Mouse (Mus musculus): ENCODE results near the gene Etv4.

Etv4 gene

GRCm38 (mm10) chr11:101785143-101785851 lies at the start of gene Etv4:
Gene Etv4 (minus strand): TSS chr11:101785371.
- peak; percentile 66 to 82 for DNase-seq (ENCODE audit: low spot score in 2 of 2)

DNA sequence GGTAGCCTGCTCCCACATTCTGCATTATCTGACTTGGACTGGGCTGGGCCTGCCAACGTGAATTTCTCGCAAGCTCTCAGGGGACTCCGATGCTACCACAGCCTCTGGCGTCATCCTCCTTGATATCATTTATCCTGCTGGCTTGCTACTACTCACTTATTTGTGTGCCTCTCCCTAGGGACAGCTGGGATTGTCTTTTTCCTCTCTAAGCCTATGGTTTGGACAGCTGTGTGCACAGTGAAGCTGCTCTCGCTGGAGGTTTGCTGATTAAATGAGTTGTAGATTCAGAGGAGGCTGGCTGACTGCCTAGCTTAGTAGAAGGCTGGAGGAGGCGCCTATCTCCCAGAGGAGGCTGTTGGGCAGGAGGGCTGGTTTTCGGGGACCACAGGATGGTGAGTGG lies 46.8 kb upstream of the Etv4 start:
- DNase-seq (ENCODE audit: low spot score in 2 of 2), result no peak

GRCm38 (mm10) chr11:101830616-101831015 lies 45.4 kb upstream of the Etv4 start:
- DNase-seq (ENCODE audit: low spot score in 2 of 2), result no peak

DNA sequence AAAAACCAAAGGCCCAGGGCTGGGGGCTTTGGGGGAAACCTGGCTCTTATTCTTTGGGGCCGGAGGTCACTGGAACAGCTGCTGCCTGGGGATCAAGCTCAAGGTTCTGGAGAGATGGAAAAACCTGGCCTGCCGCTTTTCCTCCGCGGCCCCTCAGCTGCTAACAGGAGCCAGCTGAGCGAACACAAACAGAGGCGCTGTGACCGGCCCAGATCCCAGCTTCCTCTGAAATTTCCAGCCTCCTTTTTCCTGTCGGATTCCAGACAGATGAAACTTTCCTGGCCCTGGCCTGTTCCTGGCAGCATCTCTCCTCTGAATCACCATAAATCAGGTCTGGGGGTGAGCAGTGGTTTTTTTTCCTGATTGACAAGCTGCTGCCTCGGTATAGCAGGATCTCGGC lies 44.9 kb upstream of the Etv4 start:
- DNase-seq (ENCODE audit: low spot score in 2 of 2), result no peak

GRCm38 (mm10) chr11:101828718-101829117 lies 43.5 kb upstream of the Etv4 start:
- no peak for DNase-seq (ENCODE audit: low spot score in 2 of 2)

DNA sequence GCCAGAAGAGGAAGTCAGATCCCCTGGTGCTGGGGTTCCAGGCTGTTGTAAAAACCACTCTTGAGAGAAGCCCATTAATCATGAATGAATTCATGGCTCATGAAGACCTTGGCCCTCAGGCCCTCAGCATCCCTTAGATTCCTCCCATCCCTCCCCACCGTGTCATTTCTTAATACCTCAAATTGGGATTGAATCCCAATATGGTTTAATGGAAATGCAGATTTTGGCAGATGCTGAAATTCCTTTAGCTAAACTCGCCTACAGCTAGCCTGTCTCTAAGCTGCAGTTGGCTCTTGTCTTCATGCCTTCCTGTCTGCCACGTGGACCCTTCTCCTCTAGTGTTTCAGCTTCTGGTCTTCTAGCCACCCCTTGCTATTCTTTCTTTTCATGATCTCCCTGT lies 38.0 kb upstream of the Etv4 start:
- no peak for DNase-seq (ENCODE audit: low spot score in 2 of 2)

GRCm38 (mm10) chr11:101820899-101821298 lies 35.7 kb upstream of the Etv4 start:
- DNase-seq (ENCODE audit: low spot score in 2 of 2), result no peak

GRCm38 (mm10) chr11:101819853-101820252 lies 34.7 kb upstream of the Etv4 start:
- no peak for DNase-seq (ENCODE audit: low spot score in 2 of 2)

- DNase-seq (ENCODE audit: low spot score in 2 of 2), result no peak
Measured at GRCm38 (mm10) chr11:101815103-101816085, 30.2 kb upstream of the Etv4 start.

DNA sequence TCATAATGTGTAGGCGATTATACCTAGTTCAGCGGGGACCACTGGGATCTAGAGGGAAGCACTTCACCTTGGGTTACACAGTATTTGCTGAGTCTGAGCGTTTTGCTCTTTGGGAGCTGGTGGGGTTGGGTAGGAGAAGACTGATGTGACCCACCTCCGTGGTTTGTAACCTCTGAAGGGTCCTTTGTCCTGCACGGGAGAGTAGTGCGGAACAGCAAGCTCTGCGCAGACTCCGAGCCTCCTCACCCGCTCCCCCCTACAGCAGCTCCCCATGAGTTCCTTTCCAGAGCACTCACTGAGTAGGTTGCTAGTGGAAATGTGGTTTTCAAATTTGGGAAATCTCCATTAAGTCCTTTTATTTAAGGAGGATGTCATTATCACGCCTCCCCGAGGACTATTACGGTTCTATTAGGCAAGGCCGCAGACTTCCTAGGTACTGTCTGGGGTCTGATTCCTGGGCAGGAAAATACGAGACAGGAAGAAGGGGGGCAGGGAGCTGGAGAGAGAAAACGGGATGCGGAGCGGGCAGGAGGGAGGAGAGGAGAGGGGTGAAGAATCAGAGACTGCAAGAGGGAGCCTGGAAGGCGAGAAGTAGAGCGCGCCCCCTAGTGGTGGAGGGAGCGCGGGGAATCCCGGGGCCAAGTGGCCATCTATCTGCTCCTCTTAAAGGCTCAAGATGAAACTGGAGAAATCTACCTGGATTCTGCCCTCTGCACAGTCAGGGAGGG lies 29.4 kb upstream of the Etv4 start:
- peak; percentile 50 to 68 for DNase-seq (ENCODE audit: low spot score in 2 of 2)

DNA sequence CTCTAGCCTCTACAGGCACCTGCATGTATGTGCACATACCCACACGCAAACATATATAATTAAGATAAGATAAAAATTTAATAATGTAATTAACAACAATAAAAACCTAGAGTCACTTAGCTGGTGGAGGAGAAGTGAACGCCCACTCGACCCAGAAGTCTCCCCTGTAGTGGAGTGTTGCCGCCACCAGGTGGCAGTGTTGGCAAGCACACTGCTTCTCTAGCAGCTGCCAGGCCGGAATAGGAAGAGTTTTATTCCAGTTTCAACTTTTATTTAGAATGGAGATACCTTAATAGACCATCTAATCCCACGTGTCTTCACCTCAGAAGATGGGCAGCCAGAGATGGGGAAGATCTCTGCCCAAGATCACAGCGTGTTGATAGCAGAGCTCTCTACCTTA lies 28.1 kb upstream of the Etv4 start:
- peak; percentile 65 to 73 for DNase-seq (ENCODE audit: low spot score in 2 of 2)

- DNase-seq (ENCODE audit: low spot score in 2 of 2), result no peak
Measured at GRCm38 (mm10) chr11:101809060-101809828, 24.1 kb upstream of the Etv4 start.

GRCm38 (mm10) chr11:101807266-101807665 lies 22.1 kb upstream of the Etv4 start:
- no peak for DNase-seq (ENCODE audit: low spot score in 2 of 2)

DNA sequence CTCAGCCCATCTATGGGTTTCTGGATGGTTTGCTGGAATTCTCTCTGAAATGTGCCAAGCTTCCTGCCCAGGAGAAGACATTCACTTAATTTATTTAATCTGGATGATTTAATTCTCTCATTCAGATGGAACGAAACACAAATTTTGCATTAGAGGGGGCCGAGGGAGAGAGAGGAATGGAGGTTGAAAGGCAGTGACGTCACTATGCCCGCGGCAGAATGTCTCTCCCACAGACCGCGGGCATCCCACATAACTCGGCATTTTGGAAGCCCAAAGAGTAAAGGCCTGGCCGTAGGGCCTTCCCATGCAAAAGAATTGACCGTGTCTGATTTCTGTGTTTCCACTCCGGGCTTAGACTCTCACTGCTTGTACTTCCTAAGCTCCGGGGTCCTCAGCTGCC lies 21.6 kb upstream of the Etv4 start:
- no peak for DNase-seq (ENCODE audit: low spot score in 2 of 2)

DNA sequence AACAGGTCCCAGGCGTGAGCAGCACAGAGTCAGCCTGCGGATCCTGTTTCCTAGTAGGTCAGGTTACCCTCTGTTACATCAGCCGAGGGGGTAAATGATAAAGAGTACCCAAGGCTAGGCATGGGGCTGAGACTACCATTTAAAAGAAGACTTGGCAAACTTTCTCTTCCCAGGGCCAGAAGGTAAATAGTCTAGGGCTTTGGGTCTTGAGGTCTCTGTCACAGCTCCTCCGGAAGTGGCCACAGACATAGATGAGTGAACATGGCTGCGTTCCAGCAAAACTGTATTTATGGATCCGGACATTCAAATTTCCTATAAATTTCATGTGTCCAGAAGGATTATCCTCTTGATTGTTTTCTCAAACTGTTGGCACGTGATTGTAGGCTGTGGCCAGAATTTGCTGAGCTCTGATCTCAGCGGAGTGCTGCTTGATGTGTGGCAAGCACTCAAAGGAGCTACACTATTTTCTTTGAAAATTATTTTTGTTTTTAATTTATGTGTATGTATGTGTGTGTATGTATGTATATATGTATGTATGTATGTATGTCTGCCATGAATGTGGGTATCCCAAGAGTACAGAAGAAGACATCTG lies 20.0 kb upstream of the Etv4 start:
- no peak for DNase-seq (ENCODE audit: low spot score in 2 of 2)

- no peak for DNase-seq (ENCODE audit: low spot score in 2 of 2)
Measured at GRCm38 (mm10) chr11:101801386-101801785, 16.2 kb upstream of the Etv4 start.

DNA sequence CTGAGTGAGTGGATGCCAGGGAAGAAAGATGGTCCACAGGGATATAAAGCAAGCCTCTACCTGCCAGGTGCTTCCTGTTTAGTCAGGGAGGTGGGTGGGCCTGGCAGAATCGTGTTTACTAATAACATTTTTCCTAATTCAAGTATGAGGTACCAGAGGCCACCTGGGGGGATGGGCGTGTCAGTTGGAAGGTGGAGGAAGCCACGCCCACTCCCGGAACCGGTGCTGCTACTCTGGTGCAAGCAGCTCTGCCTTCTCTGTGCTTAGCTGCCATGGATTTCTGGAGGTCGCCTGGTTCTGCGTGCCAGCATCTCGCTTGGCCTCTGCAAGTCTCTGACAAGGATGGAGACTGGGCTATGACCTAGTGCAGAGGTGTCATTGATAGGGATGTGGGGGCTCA lies 12.9 kb upstream of the Etv4 start:
- no peak for DNase-seq (ENCODE audit: low spot score in 2 of 2)

GRCm38 (mm10) chr11:101797355-101797754 lies 12.2 kb upstream of the Etv4 start:
- no peak for DNase-seq (ENCODE audit: low spot score in 2 of 2)

DNA sequence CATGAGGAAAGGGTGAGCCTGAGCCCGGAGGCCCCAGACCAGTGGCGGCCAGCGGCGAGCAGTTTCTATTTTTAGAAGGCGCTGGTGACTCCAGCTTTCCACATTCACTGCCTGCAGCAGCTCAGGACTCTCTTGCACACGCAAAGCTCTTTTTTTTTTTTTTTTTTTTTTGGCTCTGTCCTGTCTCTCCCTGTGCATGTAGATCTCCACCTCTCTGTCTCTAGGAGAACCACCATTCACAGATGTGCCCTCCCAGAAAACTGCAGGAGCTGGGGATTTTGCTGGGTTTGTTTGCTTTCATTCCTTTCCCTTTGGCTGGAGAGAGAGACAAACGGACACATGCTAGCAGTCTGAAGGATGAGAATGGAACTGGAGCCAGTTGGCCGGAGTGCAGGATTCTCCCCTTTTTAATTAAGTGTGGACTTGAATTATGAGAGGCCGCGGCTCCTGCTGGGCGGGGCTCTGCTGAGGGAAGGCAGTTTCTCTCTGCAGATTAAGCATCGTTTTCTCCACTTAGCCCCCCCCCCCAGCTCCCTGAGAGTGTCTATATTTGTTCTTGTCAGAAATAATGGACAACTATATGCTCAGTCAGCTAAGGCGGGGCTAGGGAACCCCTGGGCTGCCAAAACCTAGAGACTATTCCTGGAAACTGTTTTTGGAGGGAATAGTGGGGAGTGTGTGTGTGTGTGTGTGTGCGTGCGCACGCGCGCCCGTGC lies 5.8 kb upstream of the Etv4 start:
- DNase-seq (ENCODE audit: low spot score in 2 of 2), result no peak

DNA sequence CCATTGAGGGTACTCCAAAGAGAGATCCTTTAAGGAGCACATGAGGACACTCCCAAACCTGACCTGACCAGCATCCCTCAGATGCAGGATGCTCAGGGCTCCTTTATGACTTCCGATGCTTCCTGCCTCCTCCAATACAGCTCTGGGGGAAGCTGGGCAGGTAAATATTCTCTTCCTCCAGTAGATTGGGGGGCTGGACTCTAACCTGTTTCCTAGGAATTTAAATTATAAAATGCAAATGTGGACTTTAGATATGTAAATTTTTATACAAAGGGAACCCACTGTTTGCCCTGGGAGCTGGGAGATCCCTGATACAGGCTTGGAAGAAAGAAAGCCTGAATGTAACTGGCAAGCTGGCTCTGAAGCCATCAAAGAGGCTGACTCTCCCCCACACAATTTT lies 2.3 kb upstream of the Etv4 start:
- DNase-seq (ENCODE audit: low spot score in 2 of 2), result no peak
